Mouse (Mus musculus) cortical plate, adult 2 months (tissue): ENCODE results near the gene Cemip.

Source experiments
- CTCF ChIP-seq: fragments of 200-500 bp; IDR thresholded peaks from 2 replicates; pipeline ENCODE4 v1.5.1; 2011; ENCODE audit warnings: mild to moderate bottlenecking, control low read depth, low read length; ENCODE audit not compliant: insufficient read depth; ENCODE audit errors: extremely low read depth
- POLR2A ChIP-seq: fragments of 200-500 bp; IDR thresholded peaks from 2 replicates; pipeline ENCODE4 v1.6.1; 2011; ENCODE audit warnings: mild to moderate bottlenecking, low read length, control low read depth; ENCODE audit not compliant: insufficient read depth; ENCODE audit errors: extremely low read depth

GRCm38 (mm10) chr7:84088971-84089370 lies 2.7 kb upstream of the Cemip start:
- peak; percentile 77 for TF ChIP-seq CTCF
- TF ChIP-seq POLR2A, result no peak
